Mouse (Mus musculus) lung, adult 2 months (tissue): Measurements from ENCODE around the gene Dmap1.

Source experiments
- CTCF ChIP-seq: fragments of 200-500 bp; IDR thresholded peaks from 2 replicates; pipeline ENCODE4 v1.5.1; 2011; ENCODE audit warnings: mild to moderate bottlenecking, low read length, control low read depth; ENCODE audit not compliant: insufficient read depth
- POLR2A ChIP-seq: fragments of 200-500 bp; IDR thresholded peaks from 2 replicates; pipeline ENCODE4 v1.6.1; 2011; ENCODE audit warnings: low read depth, mild to moderate bottlenecking, control low read depth, low read length, borderline replicate concordance; ENCODE audit errors: extremely low read depth

DNA sequence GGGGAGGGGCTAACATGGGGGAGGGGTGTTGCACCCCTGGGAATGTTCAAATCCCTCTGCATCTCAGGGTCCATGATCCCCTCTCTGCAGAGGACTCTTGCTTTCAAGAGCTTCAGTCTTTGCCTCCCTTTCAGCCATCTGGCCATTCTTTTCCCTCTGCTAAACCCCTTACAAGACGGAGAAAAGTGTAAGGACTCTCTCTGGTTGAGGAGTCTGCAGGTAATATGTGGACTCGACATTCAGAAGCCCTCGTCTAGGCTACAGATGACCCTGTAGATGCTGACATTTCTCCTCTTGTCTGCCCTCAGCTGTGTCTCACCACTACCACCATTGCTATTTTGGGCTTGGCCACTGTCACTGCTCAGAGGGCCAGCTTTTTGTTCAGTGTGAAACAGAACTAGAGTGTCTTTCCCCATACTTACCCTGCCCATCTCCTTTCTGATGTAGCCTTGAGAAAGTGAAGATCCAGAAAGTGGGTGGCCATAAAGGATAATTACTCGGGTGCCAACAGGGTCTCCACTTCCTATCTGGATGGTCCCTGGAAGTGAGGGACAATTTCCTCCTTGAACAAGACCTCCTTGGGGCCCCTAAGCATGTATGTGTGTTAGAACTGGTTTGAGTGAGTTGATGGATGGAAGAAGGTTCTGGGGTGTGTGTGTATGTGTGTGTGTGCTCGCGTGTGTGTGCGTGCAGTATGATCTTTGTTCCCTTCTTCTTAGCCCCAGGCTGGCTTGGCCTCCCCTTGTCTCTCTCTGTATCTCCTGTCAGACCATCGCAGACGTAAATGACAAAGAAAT is 27.2 kb downstream of the Dmap1 start:
- TF ChIP-seq POLR2A = no peak
- no peak for TF ChIP-seq CTCF
